Mouse (Mus musculus): ENCODE results near the gene Fgf22. TPM values are rescaled to one million over a fixed set of nuclear protein-coding genes. Genes with fewer than 3 reads are reported as not detected.

Gene Fgf22
- polyA plus RNA-seq (2012; rRNA removed), result 0.14 TPM in 1 of 2 replicates, not detected in the other

DNA sequence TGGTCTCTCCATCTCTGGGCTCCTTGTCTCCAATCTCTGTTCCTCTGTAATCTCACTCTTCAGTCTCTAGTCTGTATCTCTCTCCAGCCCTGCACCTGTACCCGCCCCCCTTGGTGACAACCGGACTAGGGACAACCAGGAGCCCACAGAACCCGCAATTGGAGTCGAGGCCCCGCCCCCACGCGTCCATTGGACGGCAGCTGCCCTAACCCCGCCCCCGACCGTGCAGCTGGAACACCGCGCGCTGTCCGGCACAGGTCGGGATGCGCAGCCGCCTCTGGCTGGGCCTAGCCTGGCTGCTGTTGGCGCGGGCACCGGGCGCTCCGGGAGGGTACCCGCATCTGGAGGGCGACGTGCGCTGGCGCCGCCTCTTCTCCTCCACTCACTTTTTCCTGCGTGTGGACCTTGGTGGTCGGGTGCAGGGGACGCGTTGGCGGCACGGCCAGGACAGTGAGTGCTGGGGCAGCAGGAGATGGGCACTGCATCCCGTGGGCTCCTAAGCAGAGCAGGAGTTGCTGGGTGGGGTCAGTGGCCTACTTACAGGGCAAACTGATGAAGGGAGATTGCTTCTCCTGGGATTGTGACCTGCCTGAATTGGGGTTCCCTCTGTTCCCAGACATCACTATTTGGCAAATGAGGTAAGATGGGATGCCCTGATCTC, at the start of gene Fgf22:
Gene Fgf22 (plus strand): TSS at position 221 of the 661 bp plus-strand sequence.

GRCm38 (mm10) chr10:79716254-79716987, 38.5 kb upstream of the Fgf22 start, which contains the start of gene Hcn2:
Gene Hcn2 (plus strand): TSS chr10:79716634.

DNA sequence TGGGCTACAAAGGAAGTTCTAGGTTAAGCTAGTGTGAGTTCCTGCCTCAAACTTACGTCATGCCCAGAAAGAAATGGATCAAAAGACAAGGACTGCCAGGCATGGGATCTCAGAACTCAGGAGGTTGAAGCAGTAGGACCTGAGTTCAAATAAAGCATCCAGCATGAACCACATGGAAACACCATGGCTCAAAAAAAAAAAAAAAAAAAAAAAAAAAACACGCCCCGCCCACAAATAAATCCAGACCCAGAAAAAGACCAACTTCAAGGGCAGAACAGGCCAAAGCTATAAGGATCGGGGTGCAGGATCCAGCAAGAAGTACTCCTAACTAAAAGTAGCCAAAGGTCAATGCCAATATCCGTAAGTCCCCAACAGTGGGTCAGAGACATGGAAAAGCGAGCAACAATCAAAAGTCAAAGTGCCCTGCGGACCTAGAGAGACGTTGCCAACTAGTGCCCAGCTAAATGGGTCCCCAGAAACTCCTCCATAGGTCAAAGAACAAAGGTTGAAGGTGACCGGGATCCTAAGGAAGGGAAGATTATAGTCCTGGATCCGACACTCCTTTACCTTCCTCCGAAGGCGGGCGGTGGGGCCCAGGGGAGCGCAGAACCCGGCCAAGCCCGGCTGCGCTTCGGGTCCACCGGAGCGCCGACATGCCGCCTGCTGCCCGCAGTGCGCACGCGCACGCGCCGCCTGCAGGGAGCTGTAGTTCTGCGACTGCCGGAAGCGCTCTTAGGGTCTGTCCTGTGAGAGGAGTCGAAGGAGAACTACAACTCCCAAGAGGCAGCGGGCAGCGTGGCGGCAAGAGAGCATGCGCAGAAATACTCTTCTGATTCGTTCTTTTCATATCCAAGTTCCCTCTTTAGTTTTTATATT, 8.7 kb upstream of the Fgf22 start, which contains the start of gene Polrmt:
Gene Polrmt (minus strand): TSS at position 684 of the 876 bp plus-strand sequence.

DNA sequence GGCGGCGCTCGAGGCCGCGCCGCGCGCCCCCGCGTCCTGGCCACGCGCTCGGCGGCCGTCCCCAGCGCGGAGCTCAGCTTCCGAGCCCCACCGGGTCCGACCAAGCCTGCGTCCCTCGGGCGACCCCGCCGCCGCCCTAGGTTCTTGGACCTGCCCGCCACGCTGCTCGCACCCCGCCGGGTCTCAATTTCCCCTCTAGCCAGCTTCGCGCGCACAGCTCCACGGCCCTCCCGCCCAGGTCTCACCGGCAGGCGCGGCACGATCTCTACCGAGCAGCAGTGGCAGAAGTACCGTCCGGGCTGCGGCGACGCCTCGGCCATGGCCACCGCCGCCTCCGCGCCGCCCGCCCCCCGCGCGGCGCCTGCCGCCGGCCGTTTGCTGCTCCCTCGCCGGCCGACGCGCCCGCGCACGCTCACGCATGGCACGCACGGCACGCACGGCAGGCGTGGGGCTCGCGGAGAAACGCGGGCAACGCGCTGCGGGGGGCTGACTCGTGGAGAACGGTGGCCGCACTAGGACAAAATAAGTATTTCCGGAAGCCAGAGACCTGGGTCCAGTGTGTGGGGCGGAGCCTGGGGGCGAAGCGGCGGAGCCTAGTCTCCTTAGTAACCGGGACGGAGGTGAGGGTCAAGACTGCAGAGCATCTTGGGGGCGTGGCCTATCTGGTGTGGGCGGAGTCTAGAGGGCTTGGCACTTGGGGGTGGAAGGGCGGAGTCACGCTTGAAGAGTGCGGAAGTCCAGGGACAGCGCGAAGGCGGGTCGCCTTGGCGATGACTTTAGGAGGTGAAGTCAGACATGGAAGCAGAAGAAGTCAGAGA, 11.8 kb downstream of the Fgf22 start, which contains the start of gene Rnf126:
Gene Rnf126 (minus strand): TSS at position 445 of the 818 bp plus-strand sequence.

DNA sequence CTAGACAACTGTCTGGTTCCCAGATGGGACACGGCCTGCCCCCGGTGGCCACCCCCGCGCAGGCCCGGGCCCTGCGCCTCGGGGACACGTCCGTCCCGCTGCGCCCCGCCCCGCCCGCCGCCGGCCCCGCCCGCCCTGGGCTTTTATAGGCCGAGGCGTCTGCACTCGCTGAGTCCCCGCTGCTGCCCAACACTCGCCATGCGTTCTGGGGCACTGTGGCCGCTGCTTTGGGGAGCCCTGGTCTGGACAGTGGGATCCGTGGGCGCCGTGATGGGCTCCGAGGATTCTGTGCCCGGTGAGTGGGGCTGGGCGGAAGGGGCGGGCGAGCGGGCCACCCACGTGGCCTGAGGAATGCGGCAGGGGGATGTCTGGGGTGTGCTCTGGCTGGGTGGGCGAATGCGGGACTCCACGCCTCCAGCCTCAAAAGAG, 22.2 kb downstream of the Fgf22 start, which contains the start of gene Fstl3:
Gene Fstl3 (plus strand): TSS at position 170 of the 429 bp plus-strand sequence.

GRCm38 (mm10) chr10:79790861-79791260, 36.0 kb downstream of the Fgf22 start, which contains the start of gene Prss57:
Gene Prss57 (minus strand): TSS chr10:79790961.

DNA sequence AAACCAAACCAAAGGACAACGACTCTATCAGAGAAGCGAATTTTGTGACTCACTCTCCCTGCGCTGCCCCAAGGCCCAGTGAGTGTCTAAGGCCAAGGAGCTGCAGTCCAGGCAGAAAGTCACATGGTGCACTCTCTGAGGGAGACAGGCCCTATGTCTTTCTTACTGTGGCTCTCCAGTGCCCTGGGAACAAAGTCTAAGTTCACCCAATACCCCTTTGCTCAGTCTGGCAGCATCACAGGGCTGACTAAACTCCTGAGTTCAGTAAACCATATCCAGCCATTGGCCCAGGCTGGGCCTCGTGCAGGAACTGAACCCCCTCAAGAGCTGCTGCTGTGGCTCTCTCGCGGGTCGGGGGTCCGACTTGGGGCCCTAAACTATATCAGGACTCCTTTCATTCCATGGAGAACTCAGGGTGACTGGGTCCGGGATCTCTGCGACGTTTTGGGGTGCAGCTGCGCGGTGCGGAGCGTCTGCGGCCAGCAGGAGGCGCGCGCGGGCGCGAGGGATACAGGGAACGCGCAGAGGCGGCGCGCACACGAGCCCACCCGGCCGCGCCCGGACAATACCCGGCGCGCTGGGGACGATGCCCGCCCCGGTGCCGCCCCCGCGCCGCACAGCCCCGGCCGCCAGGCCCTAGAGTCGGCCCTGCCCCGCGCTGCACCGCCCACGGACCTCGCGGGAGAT, 38.3 kb downstream of the Fgf22 start, which contains the start of gene Palm:
Gene Palm (plus strand): TSS at position 522 of the 687 bp plus-strand sequence.

Other genes with a start within 250 kb of the Fgf22 start
- 46.8 and 52.3 TPM in 2 replicates for gene Plpp2, start 221.3 kb upstream of the Fgf22 start, polyA plus RNA-seq (2012; rRNA removed)
- 205 and 206 TPM in 2 replicates for gene Mier2, start 199.9 kb upstream of the Fgf22 start, polyA plus RNA-seq (2012; rRNA removed)
- gene Theg, start 167.7 kb upstream of the Fgf22 start, polyA plus RNA-seq (2012; rRNA removed), result not detected in 2 replicates
- gene C2cd4c, start 141.1 kb upstream of the Fgf22 start, polyA plus RNA-seq (2012; rRNA removed), result 1.0 and 1.1 TPM in 2 replicates
- gene Shc2, start 117.2 kb upstream of the Fgf22 start, polyA plus RNA-seq (2012; rRNA removed), result 23.4 and 27.1 TPM in 2 replicates
- gene Odf3l2, start 109.3 kb upstream of the Fgf22 start, polyA plus RNA-seq (2012; rRNA removed), result not detected in 2 replicates
- 0.37 and 0.41 TPM in 2 replicates for gene Madcam1, start 90.5 kb upstream of the Fgf22 start, polyA plus RNA-seq (2012; rRNA removed)
- gene Tpgs1, start 85.7 kb upstream of the Fgf22 start, polyA plus RNA-seq (2012; rRNA removed), result 157 and 195 TPM in 2 replicates
- 105 and 140 TPM in 2 replicates for gene Cdc34, start 72.9 kb upstream of the Fgf22 start, polyA plus RNA-seq (2012; rRNA removed)
- 0.38 and 0.59 TPM in 2 replicates for gene Gzmm, start 66.1 kb upstream of the Fgf22 start, polyA plus RNA-seq (2012; rRNA removed)
- gene Bsg, start 50.6 kb upstream of the Fgf22 start, polyA plus RNA-seq (2012; rRNA removed), result 812 and 1,288 TPM in 2 replicates
- gene Hcn2, start 38.4 kb upstream of the Fgf22 start, polyA plus RNA-seq (2012; rRNA removed), result 15.6 and 16.5 TPM in 2 replicates
- 87.5 and 91.0 TPM in 2 replicates for gene Polrmt, start 8.5 kb upstream of the Fgf22 start, polyA plus RNA-seq (2012; rRNA removed)
- 308 and 375 TPM in 2 replicates for gene Rnf126, start 11.9 kb downstream of the Fgf22 start, polyA plus RNA-seq (2012; rRNA removed)
- gene Fstl3, start 22.2 kb downstream of the Fgf22 start, polyA plus RNA-seq (2012; rRNA removed), result 44.1 and 45.1 TPM in 2 replicates
- 0.20 and 0.37 TPM in 2 replicates for gene Prss57, start 35.9 kb downstream of the Fgf22 start, polyA plus RNA-seq (2012; rRNA removed)
- gene Palm, start 38.5 kb downstream of the Fgf22 start, polyA plus RNA-seq (2012; rRNA removed), result 90.7 and 101 TPM in 2 replicates
- gene Misp, start 65.9 kb downstream of the Fgf22 start, polyA plus RNA-seq (2012; rRNA removed), result 5.1 and 6.2 TPM in 2 replicates
- 420 and 461 TPM in 2 replicates for gene Ptbp1, start 99.4 kb downstream of the Fgf22 start, polyA plus RNA-seq (2012; rRNA removed)
- 9.7 and 11.8 TPM in 2 replicates for gene Prtn3, start 119.4 kb downstream of the Fgf22 start, polyA plus RNA-seq (2012; rRNA removed)
- gene Plppr3, start 119.6 kb downstream of the Fgf22 start, polyA plus RNA-seq (2012; rRNA removed), result 55.3 and 72.1 TPM in 2 replicates
- 0.20 and 1.7 TPM in 2 replicates for gene Elane, start 131.2 kb downstream of the Fgf22 start, polyA plus RNA-seq (2012; rRNA removed)
- gene Cfd, start 135.8 kb downstream of the Fgf22 start, polyA plus RNA-seq (2012; rRNA removed), result 3,404 and 4,096 TPM in 2 replicates
- gene Med16, start 153.8 kb downstream of the Fgf22 start, polyA plus RNA-seq (2012; rRNA removed), result 147 and 148 TPM in 2 replicates
- gene Gm26602, start 155.8 kb downstream of the Fgf22 start, polyA plus RNA-seq (2012; rRNA removed), result not detected in 2 replicates
- gene Kiss1r, start 161.9 kb downstream of the Fgf22 start, polyA plus RNA-seq (2012; rRNA removed), result 11.7 and 14.4 TPM in 2 replicates
- 253 and 262 TPM in 2 replicates for gene R3hdm4, start 166.1 kb downstream of the Fgf22 start, polyA plus RNA-seq (2012; rRNA removed)
- 12.3 and 12.7 TPM in 2 replicates for gene Arid3a, start 172.0 kb downstream of the Fgf22 start, polyA plus RNA-seq (2012; rRNA removed)
- 93.7 and 94.3 TPM in 2 replicates for gene Wdr18, start 205.1 kb downstream of the Fgf22 start, polyA plus RNA-seq (2012; rRNA removed)
- gene Grin3b, start 215.6 kb downstream of the Fgf22 start, polyA plus RNA-seq (2012; rRNA removed), result 0.26 and 0.77 TPM in 2 replicates
- 471 and 485 TPM in 2 replicates for gene Tmem259, start 229.3 kb downstream of the Fgf22 start, polyA plus RNA-seq (2012; rRNA removed)
- gene Cnn2, start 233.5 kb downstream of the Fgf22 start, polyA plus RNA-seq (2012; rRNA removed), result 287 and 331 TPM in 2 replicates
- gene Abca7, start 241.4 kb downstream of the Fgf22 start, polyA plus RNA-seq (2012; rRNA removed), result 20.1 and 25.5 TPM in 2 replicates